Mouse (Mus musculus) lung, postnatal 36 days (tissue): ENCODE results near the gene Arsj.

Experiments
- DNase-seq: peaks from one replicate; pipeline ENCODE4 v3.0.0; 2022; ENCODE audit warnings: mixed read lengths

Arsj gene

GRCm38 (mm10) chr3:126402836-126403235 lies 39.4 kb downstream of the Arsj start:
- DNase-seq, result peak; percentile 86

- no peak for DNase-seq
These were observed 40.7 kb downstream of the Arsj start for GRCm38 (mm10) chr3:126404199-126404598.

- no peak for DNase-seq
These were observed 67.1 kb downstream of the Arsj start for GRCm38 (mm10) chr3:126430524-126431064.

GRCm38 (mm10) chr3:126439331-126439730 lies 75.8 kb downstream of the Arsj start:
- DNase-seq, result no peak

GRCm38 (mm10) chr3:126449058-126449457 lies 85.6 kb downstream of the Arsj start:
- no peak for DNase-seq

GRCm38 (mm10) chr3:126449515-126449914 lies 86.0 kb downstream of the Arsj start:
- no peak for DNase-seq

- no peak for DNase-seq
These were observed 92.5 kb downstream of the Arsj start for GRCm38 (mm10) chr3:126455787-126456482.

GRCm38 (mm10) chr3:126463119-126463815 lies 99.8 kb downstream of the Arsj start:
- DNase-seq, result peak; percentile 6

- no peak for DNase-seq
These were observed 100.8 kb downstream of the Arsj start for GRCm38 (mm10) chr3:126464262-126464661.
